Mouse (Mus musculus) limb, embryonic 10.5 days (tissue): ENCODE data around the gene Crtap. TPM values are rescaled to one million over a fixed set of nuclear protein-coding genes. Genes with fewer than 3 reads are reported as not detected.
A peak's percentile ranks its signal among the peaks of the same experiment; 100 is the strongest.
"Not testable (repeated sequence)": the region's sequence is repeated elsewhere in the genome, so short reads cannot be mapped to it uniquely, and the experiment has no call there.

Experiments used
- DNase-seq: peaks from one replicate; pipeline ENCODE4 v3.0.0-alpha.2; 2017; ENCODE audit warnings: low spot score
- H3K27ac ChIP-seq: fragments of 300-500 bp; sonication (generic); 2 replicates; pipeline ENCODE4 v1.5.1; 2016; ENCODE audit warnings: mild to moderate bottlenecking
- H3K27me3 ChIP-seq: fragments of 300-500 bp; sonication (generic); 2 replicates; pipeline ENCODE4 v1.6.1; 2016; ENCODE audit warnings: low read depth, mild to moderate bottlenecking; ENCODE audit not compliant: poor library complexity, severe bottlenecking
- H3K36me3 ChIP-seq: fragments of 300-500 bp; sonication (generic); 2 replicates; pipeline ENCODE4 v1.6.1; 2016; ENCODE audit warnings: mild to moderate bottlenecking, moderate library complexity
- H3K4me1 ChIP-seq: fragments of 300-500 bp; sonication (generic); 2 replicates; pipeline ENCODE4 v1.6.1; 2016
- H3K4me3 ChIP-seq: fragments of 300-500 bp; sonication (generic); 2 replicates; pipeline ENCODE4 v1.5.1; 2016; ENCODE audit warnings: mild to moderate bottlenecking, moderate library complexity
- H3K9me3 ChIP-seq: fragments of 300-500 bp; sonication (generic); replicated peaks from 2 replicates; pipeline ENCODE4 v1.6.1; 2016; ENCODE audit warnings: mild to moderate bottlenecking
- WGBS: fragments of 180-500 bp; shearing (Covaris S2); methylation state at CpG from one replicate; pipeline ENCODE4 v1.1.7; 2016; 5-methylcytosine and 5-hydroxymethylcytosine counted together
- polyA plus RNA-seq: library from polyadenylated mRNA; unstranded; fragments of >200 nt; fragmentation: Nextera tagmentation; extraction: Ambion mirVana; gene quantifications from 2 replicates; pipeline ENCODE4 v1.2.1, GENCODE M21; 2016

Crtap gene
- polyA plus RNA-seq, 1 experiment from 2014 or later, result 55.4 TPM

DNA sequence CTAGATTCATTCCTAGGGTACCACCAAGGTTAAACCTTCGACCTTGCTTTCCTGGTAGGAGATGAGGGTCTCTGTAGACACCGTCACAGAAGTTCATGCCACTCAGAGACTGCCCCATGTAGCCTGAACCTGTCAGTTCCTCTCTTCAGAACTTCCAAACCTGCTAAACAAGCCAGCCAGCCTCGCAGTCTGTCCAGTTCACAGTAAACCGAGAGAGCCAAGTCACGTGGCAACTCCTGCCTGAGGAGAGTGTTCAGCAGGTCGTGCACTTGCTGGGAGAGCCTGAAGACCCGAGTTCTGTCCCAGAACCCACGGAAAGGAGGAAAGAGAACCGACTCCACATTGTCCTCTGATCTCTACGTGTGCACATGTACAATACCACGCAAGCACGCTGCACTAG, 23.4 kb upstream of the Crtap start:
- H3K36me3 ChIP-seq, result peaks cover 40% of the 10 kb centered on the region
- H3K4me3 ChIP-seq, result no peak overlapping the region
- no peaks in the 10 kb centered on the region for H3K27me3 ChIP-seq
- no peak for DNase-seq
- 0 out of 2 replicates have a peak, but pooled peaks cover 2% of the 10 kb centered on the region for H3K9me3 ChIP-seq
- no peaks in the 10 kb centered on the region for H3K4me1 ChIP-seq
- WGBS, result 89% methylated on average over 12 of the region's 12 CpGs
- H3K27ac ChIP-seq, result no peak overlapping the region

DNA sequence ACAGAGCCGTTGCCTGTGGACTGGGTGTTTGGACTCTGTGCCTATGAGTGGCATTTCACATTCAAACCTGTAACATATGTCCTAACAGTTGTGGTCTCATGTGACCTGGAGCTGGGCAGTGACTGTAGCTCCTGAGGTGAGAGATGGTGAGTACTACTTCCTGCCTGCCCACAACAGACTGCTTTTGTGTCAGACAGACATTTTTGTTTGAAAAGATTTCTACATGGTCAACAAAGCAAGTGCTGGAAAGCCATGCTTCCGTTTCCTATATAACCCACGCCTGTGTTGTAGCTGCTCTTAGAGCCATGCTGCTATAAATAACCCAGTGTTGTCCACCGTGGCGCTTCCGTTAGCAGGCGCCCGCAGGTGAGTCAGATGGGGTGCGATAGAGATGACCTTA, 21.9 kb upstream of the Crtap start:
- no peaks in the 10 kb centered on the region for H3K27me3 ChIP-seq
- H3K4me1 ChIP-seq, result no peaks in the 10 kb centered on the region
- H3K36me3 ChIP-seq, result peaks cover 54% of the 10 kb centered on the region
- no peak overlapping the region for H3K4me3 ChIP-seq
- DNase-seq, result no peak
- no peak overlapping the region for H3K27ac ChIP-seq
- 0 out of 2 replicates have a peak, but pooled peaks cover 2% of the 10 kb centered on the region for H3K9me3 ChIP-seq
- 95% methylated on average over 9 of the region's 9 CpGs for WGBS

DNA sequence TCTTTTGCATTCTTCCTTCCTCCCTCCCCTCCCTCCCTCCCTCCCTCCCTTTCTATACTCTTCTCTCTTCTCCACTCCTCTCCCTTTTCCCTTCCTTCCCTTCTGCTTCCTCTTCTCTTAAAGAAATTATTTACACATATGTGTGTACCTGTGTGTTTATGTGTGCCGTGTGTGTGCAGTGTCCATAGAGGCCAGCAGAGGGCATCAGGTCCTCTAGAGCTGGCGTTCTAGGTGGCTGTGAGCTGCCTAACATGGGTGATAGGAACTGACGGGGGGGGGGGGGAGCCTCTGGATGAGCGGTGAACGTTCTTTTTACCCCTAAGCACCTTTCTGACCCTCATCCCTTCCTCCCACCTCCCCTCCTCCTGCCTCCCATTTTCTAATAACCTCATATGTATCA, 20.8 kb upstream of the Crtap start:
- Histone ChIP-seq H3K4me1 (no peaks in the 10 kb centered on the region), H3K4me3 (no peak overlapping the region), H3K9me3 (0 out of 2 replicates have a peak, but pooled peaks cover 2% of the 10 kb centered on the region), H3K36me3 (peaks cover 64% of the 10 kb centered on the region), H3K27ac (no peak overlapping the region), H3K27me3 (no peaks in the 10 kb centered on the region)
- DNase-seq, result no peak
- 88% methylated on average over 5 of the region's 5 CpGs for WGBS

- peaks cover 3% of the 10 kb centered on the region; the same call in 1 of the 2 replicates for H3K9me3 ChIP-seq
- no peak overlapping the region for H3K4me3 ChIP-seq
- WGBS, result 97% methylated on average over 11 of the region's 11 CpGs
- no peak for DNase-seq
- H3K36me3 ChIP-seq, result peaks cover 73% of the 10 kb centered on the region
- no peak overlapping the region for H3K27ac ChIP-seq
- H3K27me3 ChIP-seq, result no peaks in the 10 kb centered on the region
- no peaks in the 10 kb centered on the region for H3K4me1 ChIP-seq
Observed at GRCm38 (mm10) chr9:114410313-114410862, 19.9 kb upstream of the Crtap start.

DNA sequence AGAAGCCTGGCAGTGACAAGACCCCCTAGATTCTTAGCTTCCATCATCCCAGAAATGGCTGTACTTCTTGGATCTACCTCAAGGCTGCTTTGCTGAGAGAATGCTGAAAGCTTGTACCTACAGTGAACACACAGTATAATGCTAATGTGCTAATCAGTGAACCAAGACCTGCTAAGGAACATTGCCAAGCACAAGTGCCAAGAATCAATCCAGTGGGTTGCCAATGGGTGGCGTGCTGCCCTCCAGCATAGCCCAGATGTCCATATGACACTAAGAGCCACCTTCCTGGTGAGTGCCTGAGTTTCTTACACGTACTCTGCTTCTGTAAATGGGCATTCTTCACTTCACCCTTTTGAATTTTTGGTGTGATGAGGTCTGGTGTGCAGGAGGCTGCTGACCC, 17.2 kb upstream of the Crtap start:
- Histone ChIP-seq H3K36me3 (peaks cover 86% of the 10 kb centered on the region), H3K4me3 (no peak overlapping the region), H3K27me3 (no peaks in the 10 kb centered on the region), H3K27ac (no peak overlapping the region), H3K4me1 (no peaks in the 10 kb centered on the region), H3K9me3 (peaks cover 4% of the 10 kb centered on the region; the same call in 1 of the 2 replicates)
- DNase-seq, result no peak
- WGBS, result 96% methylated on average over 2 of the region's 2 CpGs

- WGBS, result 5% methylated on average over 16 of the region's 16 CpGs
- peaks cover 2% of the 10 kb centered on the region; the same call in 1 of the 2 replicates for H3K9me3 ChIP-seq
Observed at GRCm38 (mm10) chr9:114401685-114402080, 11.2 kb upstream of the Crtap start.

DNA sequence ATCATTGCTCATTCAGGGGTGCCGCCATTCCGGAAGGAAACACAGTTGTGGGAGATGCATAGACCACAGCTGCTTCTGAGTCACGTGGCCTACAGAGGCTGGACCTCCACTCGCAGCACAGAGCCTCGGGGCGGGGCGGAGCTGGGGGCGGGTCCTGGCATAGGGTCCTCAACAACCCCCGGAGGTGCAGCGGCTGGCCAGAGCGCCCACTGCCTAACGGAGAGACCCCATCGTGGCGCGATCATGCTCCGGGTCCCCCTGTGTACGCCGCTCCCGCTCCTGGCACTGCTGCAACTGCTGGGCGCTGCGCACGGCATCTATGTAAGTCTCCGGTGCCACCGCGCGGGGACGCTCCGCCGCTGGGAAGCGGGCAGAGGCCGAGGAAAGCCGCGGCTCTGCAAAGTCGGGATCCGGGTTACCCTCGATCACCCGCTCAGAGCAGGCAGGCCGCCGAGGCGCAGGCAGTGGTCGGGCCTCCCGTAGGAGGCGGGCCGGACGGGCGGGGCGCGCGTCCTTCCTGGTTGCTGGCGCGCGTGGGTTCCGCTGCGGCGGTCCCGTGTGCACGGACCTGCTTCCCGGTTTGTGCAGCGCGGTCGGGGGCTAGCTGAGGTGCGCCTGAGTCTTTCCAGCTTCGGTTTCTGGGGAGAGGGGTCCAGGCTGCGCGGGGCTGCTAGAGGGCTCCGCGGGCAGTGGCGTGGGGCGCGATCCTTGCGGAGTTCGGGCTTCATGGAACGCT, 10.6 kb upstream of the Crtap start, which contains the start of the genes Glb1 and Tmppe:
Gene Glb1 (plus strand): TSS at position 128 of the 736 bp plus-strand sequence.
Gene Tmppe (plus strand): TSS at position 157 of the 736 bp plus-strand sequence.
- Histone ChIP-seq H3K27me3 (no peaks in the 10 kb centered on the region), H3K36me3 (peaks cover 24% of the 10 kb centered on the region), H3K4me1 (peaks cover 14% of the 10 kb centered on the region), H3K9me3 (peaks cover 2% of the 10 kb centered on the region; the same call in 1 of the 2 replicates), H3K27ac (peak within 1 kb of the TSS; percentile 87), H3K4me3 (peak within 1 kb of the TSS; percentile 68)
- peak; percentile 98 for DNase-seq
- under 1% methylated on average over 73 of the region's 73 CpGs for WGBS

More at GRCm38 (mm10) chr9:114401685-114402080, 11.2 kb upstream of the Crtap start:
- Histone ChIP-seq H3K27ac (peak overlapping the region; percentile 87), H3K4me3 (peak overlapping the region; percentile 68), H3K36me3 (peaks cover 29% of the 10 kb centered on the region), H3K4me1 (peaks cover 14% of the 10 kb centered on the region), H3K27me3 (no peaks in the 10 kb centered on the region)
- DNase-seq, result no peak

DNA sequence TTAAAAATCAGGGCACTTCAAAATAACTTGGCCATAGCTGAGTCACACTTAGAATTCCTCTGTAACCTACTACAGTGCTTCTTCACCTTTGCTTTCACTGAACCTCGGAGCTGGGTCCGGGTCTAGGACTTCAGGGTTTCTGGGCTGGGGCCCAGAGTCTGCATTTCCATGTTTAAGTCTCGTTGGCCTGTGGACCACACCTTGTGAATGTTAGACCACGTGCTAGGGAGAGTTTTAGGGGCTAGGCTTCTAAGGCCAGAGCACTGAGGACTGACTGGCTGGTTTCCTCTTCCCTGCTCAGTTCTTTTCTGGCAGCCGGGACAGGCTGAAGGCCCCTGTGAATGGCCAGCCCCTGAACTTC, 10.1 kb upstream of the Crtap start:
- Histone ChIP-seq H3K27me3 (no peaks in the 10 kb centered on the region), H3K4me3 (peak overlapping the region; percentile 68), H3K36me3 (peaks cover 18% of the 10 kb centered on the region), H3K9me3 (peaks cover 2% of the 10 kb centered on the region; the same call in 1 of the 2 replicates), H3K4me1 (peaks cover 14% of the 10 kb centered on the region), H3K27ac (peak overlapping the region; percentile 87)
- WGBS, result 26% methylated on average over 5 of the region's 5 CpGs
- DNase-seq, result no peak

- Histone ChIP-seq H3K27me3 (no peaks in the 10 kb centered on the region), H3K36me3 (peaks cover 9% of the 10 kb centered on the region), H3K9me3 (no peaks in the 10 kb centered on the region), H3K4me1 (peaks cover 19% of the 10 kb centered on the region), H3K27ac (no peak overlapping the region), H3K4me3 (no peak overlapping the region)
- WGBS, result 88% methylated on average over 12 of the region's 12 CpGs
- no peak for DNase-seq
Observed at GRCm38 (mm10) chr9:114399680-114400079, 9.2 kb upstream of the Crtap start.

DNA sequence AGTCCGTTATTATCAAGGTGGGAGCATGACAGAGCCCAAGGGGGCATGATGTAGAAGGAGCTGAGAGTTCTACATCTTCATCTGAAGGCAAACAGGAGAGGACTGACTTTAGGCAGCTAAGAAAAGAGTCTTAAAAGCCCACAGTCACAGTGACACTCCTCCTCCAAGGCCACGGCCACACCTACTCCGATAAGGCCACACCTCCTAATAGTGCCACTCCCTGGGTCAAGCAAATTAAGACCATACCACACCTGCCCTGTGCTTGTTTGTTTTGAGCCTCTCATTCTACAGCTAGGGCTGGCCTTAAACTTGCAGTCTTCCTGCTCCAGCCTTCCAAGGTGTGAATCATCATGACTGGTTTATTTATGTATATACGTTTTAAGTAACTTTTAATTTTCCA, 4.8 kb upstream of the Crtap start:
- Histone ChIP-seq H3K27me3 (no peaks in the 10 kb centered on the region), H3K27ac (no peak overlapping the region), H3K4me3 (no peak overlapping the region), H3K36me3 (no peaks in the 10 kb centered on the region), H3K9me3 (no peaks in the 10 kb centered on the region), H3K4me1 (peaks cover 13% of the 10 kb centered on the region)
- DNase-seq, result no peak
- 82% methylated on average over 4 of the region's 4 CpGs for WGBS

DNA sequence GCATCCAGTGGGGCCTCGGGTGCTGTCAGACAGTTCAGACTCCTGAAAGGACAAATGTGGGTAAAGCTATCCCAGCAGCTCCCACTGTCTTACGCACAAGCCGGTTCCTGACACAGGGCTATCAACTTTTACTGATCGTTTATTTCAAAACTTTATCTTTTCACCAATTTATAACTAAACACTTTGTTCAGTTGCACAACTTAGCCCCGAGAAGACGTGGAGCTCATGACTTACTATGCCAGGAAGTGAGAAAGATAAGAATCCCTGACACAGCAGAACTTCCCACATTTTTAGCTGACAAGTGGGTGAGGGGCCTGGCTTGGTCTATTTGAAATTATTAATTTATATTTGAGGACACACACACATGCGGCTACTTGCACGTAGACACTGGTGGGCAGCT, 4.2 kb upstream of the Crtap start:
- H3K36me3 ChIP-seq, result no peaks in the 10 kb centered on the region
- no peaks in the 10 kb centered on the region for H3K27me3 ChIP-seq
- peaks cover 19% of the 10 kb centered on the region for H3K4me1 ChIP-seq
- no peak for DNase-seq
- no peaks in the 10 kb centered on the region for H3K9me3 ChIP-seq
- 90% methylated on average over 8 of the region's 8 CpGs for WGBS
- H3K4me3 ChIP-seq, result no peak overlapping the region
- H3K27ac ChIP-seq, result no peak overlapping the region

DNA sequence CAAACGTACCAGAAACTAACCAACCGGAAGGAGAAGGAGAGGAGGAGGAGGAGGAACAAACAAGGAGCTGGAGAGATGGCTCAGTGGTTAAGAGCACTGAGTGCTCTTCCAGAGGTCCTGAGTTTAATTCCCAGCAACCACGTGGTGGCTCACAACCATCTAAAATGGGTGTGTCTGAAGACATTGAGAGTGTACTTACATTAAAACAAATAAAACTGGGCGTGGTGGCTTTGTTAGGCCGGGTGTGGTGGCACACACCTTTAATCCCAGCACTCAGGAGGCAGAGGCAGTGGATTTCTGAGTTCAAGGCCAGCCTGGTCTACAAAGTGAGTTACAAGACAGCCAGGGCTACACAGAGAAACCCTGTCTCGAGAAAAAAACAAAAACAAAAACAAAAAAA, 3.7 kb upstream of the Crtap start:
- not testable (repeated sequence) for DNase-seq, H3K27me3 ChIP-seq, H3K36me3 ChIP-seq, H3K9me3 ChIP-seq, H3K4me3 ChIP-seq, H3K27ac ChIP-seq
- 79% methylated on average over 6 of the region's 6 CpGs for WGBS
- peaks cover 20% of the 10 kb centered on the region for H3K4me1 ChIP-seq

DNA sequence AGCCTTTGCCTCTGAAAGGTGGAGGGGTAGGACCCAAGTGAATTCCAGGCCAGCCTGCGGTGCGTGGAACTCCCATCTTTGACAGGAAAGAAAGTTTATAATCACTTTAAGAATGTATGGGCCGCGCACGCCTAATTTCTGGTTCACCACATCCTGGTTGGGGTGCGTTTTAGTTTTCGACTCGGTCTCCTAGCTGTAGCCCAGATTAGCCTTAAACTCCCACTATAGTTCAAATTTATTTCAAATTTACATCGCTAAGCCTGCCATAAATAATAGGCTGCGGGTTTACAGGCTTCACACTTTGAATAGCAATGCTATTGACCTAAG, 237 bp upstream of the Crtap start:
- Histone ChIP-seq H3K4me3 (peak overlapping the region; percentile 78), H3K27me3 (no peaks in the 10 kb centered on the region), H3K9me3 (no peaks in the 10 kb centered on the region), H3K36me3 (no peaks in the 10 kb centered on the region), H3K27ac (peak overlapping the region; percentile 91), H3K4me1 (peaks cover 38% of the 10 kb centered on the region)
- 6% methylated on average over 10 of the region's 10 CpGs for WGBS
- DNase-seq, result no peak
